Mouse (Mus musculus): ENCODE results near the gene Cdk8.
"Not testable (repeated sequence)": the region's sequence is repeated elsewhere in the genome, so short reads cannot be mapped to it uniquely, and the experiment has no call there.

Cdk8 gene

DNA sequence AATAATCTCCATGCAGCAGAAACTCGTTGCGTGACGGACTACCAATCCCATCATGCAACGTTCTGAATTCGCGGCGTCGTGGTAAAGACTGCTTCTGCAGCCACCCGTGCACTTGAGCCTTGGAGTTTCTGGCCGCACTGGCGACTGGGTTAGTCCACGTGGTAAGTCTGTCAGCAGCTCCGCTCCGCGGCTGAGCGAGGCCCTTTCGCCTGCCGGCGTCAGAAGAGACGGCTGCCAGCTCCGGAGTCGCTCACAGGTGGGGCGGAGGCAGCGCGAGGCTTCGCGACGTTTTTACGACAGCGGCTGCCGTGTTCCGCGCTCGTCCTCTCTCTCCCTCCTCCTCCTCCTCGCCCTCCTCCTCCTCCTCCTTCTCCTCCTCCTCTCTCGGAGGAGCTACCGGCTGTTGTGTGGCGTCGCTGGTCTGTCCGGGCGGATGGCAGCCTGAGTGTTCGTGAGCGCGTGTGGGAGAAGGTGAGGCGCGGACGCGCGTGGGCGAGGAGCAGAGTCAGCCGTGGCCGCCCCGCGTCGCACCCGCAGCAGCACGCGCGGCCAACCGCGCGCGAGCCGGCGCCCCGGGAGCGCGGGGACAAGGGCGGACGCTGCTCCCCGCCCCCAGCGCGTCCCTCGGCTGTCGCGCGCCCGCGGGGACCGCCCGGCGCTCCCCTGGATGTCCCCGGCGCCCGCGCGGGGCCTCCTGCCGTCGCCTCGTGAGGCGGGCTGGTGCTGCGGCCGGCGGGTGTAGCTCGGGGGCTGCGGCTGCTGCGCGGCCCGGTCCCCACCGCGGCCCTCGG is at the start of gene Cdk8:
TSS of gene Cdk8 (plus strand) at position 367 of the 791 bp plus-strand sequence.
- DNase-seq = peak; percentile 89

DNA sequence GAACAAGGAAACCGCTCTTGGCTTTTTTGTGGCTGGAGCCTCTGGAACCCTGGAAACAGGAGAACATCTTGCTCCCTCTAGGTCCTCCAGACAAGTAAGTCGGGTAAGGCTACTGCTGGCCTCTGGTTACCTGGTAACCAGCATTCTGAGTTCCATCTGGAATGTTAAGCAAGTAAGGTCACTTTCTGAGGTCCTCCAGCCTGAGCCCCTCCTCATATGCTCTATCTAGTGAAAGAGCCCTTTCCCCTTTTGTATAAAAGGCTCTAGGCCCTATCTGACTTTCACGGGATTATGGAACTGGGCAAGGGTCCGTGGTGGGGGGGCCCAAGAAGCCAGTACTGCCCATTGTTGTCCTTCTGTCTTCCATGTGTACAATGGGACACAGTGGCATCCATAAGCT is 45.8 kb upstream of the Cdk8 start, which contains the start of gene 1700001J03Rik:
TSS of gene 1700001J03Rik (minus strand) at position 101 of the 400 bp plus-strand sequence.
- DNase-seq = not testable (repeated sequence)

GRCm38 (mm10) chr5:146187441-146187840 is 43.6 kb upstream of the Cdk8 start:
- peak; percentile 59 for DNase-seq

DNA sequence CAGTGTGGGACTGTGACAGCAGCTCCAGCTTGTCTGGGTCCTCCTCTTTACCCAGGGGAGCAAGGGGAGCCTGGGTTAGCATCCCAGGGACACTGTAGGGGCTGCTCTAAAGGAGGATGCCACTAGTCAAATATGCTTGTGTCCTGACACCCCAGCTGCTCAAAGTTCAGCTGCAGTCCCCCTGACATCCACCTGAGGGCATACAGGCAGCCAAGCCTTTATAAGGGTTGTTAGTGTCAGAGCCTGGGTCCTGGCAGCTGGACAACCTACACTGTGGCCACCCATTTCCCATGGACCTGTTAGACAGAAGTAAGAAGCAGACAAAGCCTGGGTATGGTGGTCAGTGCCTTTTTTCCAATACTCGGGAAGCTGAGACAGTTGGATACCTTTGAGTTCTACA is 42.9 kb upstream of the Cdk8 start:
- no peak for DNase-seq

GRCm38 (mm10) chr5:146188712-146189111 is 42.3 kb upstream of the Cdk8 start:
- no peak for DNase-seq

DNA sequence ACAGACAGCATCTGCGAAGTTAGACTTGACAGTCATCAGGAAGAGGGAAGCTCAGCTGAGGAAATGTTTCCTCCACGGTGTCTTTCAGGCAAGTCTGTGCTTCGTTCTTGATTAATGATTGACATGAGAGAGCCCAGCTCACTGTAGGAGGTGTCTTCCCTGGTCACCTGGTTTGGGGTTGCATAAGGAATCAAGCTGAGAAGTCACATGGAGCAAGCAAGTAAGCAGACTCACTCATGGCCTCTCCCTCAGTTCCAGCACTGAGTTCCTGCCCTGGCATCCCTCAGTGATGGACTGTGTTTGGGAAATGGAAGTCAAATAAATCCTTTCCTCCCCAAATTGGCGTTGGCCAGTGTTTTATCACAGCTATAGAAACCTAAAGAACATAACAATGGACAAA is 40.9 kb upstream of the Cdk8 start:
- no peak for DNase-seq

GRCm38 (mm10) chr5:146190501-146191269 is 40.3 kb upstream of the Cdk8 start:
- no peak for DNase-seq

- no peak for DNase-seq
Observed at GRCm38 (mm10) chr5:146193360-146193759, 37.7 kb upstream of the Cdk8 start.

DNA sequence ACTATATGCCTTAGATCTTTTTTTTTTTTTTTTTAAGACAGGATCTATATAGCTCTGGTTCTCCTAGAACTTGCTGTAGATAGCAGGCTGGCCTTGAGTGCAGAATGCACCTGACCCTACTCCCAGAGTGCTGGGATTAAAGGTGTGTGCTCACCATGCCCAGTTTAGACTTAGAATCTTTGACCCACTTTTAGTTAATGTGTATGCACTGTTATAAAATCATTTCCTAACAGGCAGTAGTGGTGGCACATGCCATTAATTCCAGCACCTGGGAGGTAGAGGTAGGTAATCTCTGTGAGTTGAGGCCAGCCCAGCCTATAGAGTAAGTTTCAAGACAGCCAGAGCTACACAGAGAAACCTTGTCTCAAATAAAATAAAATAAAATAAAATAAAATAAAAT is 32.0 kb upstream of the Cdk8 start:
- DNase-seq = no peak

DNA sequence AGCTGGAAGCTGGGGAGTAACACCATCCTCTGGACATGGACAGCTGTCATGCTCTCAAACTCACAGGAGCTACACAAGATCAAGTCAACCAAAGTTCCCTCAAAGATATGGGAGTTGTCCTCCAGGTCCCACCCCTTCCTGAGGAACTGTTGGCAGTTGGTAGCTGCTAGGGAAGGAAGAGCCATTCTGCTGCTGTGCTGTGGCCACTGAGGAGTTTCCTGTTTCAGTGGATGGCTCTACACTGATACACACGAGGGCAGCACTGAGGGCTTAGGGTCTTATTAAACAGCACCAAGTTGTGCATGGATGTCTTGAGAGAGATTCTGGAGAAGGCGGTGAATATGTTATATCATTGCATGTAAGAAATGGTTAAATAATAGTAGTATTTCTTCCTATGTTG is 31.5 kb upstream of the Cdk8 start:
- no peak for DNase-seq

- no peak for DNase-seq
Observed at GRCm38 (mm10) chr5:146200580-146200979, 30.4 kb upstream of the Cdk8 start.

DNA sequence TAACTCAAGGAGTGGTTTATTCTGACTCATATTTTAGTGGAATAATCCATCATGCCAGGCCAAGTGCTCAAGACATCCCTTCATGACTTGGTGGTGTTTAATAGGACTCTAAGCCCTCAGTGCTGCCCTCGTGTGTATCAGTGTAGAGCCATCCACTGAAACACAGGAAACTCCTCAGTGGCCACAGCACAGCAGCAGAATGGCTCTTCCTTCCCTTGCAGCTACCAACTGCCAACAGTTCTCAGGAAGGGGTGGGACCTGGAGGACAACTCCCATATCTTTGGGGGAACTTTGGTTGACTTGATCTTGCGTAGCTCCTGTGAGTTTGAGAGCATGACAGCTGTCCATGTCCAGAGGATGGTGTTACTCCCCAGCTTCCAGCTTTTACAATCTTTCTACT is 27.1 kb upstream of the Cdk8 start:
- no peak for DNase-seq

- no peak for DNase-seq
Observed at GRCm38 (mm10) chr5:146205537-146205936, 25.5 kb upstream of the Cdk8 start.

DNA sequence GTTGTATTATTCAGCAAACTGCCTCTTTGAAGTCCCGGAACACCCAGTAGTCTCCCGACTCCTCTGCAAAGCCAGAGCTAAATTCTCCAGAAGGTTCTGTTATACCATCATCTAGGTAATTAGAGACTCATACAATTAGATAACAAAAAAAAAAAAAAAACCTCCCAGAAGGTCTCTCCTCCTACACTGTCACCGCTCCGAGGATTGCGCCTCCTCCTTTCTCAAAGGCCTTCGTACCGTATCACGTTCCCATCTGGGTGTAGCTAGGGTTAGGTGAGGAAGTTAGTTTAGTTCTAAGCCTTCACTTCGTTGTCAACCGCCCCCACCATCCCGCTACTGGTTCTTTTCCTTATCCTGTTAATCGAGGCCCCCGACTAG is 10.5 kb upstream of the Cdk8 start:
- DNase-seq = no peak

- peak; percentile 93 for DNase-seq
Observed at GRCm38 (mm10) chr5:146220879-146221714, 9.9 kb upstream of the Cdk8 start, which contains the start of gene Rnf6. Gene Rnf6, minus strand, starts transcription at chr5:146221555.

GRCm38 (mm10) chr5:146221722-146222121 is 9.3 kb upstream of the Cdk8 start:
- no peak for DNase-seq

GRCm38 (mm10) chr5:146223786-146224185 is 7.2 kb upstream of the Cdk8 start:
- DNase-seq = no peak

- no peak for DNase-seq
Observed at GRCm38 (mm10) chr5:146227496-146227895, 3.5 kb upstream of the Cdk8 start.

GRCm38 (mm10) chr5:146229869-146230650 is 970 bp upstream of the Cdk8 start:
- DNase-seq = no peak

- peak; percentile 56 for DNase-seq
Observed at GRCm38 (mm10) chr5:146231655-146231996, 596 bp downstream of the Cdk8 start.

DNA sequence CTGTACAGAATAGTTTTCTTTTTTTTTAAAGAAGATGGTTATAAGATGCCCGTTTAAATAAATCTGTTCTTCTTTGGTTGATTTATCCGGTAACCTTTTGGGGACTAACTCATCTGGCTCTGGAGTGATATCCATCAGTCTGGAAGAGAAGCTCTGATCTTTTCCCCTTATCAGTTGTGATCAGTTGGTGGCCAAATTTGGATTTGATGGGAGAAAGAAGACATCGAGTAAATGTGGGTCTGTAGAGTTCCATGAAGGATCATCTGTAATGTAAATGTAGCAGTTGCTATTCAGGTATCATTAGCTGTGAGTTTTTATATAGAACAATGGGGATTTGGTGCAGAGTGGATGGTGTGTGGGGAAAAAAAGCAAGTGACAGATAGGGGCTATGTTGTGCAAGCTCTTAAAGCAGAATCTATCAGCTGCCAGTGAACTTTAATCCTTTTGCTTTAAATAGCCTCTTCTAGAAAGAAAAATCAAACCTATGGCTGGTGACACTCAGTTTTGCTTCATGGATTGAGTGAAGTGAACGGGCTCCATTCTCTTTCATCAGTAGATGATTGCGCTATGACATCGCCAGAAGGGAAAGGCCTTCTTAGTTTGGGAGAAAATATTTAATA is 1.1 kb downstream of the Cdk8 start:
- DNase-seq = no peak

- no peak for DNase-seq
Observed at GRCm38 (mm10) chr5:146232816-146233215, 1.8 kb downstream of the Cdk8 start.

Data from thymus, postnatal 25 days (tissue).